Mouse (Mus musculus) small intestine, adult 2 months (tissue): Measurements from ENCODE around the gene Ndufaf3.

Experiments used
- CTCF ChIP-seq: fragments of 200-500 bp; IDR thresholded peaks from 2 replicates; pipeline ENCODE4 v1.5.1; 2012; ENCODE audit warnings: low read depth, mild to moderate bottlenecking, control low read depth, inconsistent platforms, low read length, moderate library complexity, mixed read lengths; ENCODE audit not compliant: insufficient replicate concordance, insufficient read length; ENCODE audit errors: extremely low read depth
- POLR2A ChIP-seq: fragments of 200-500 bp; IDR thresholded peaks from 2 replicates; pipeline ENCODE4 v1.6.1; 2012; ENCODE audit warnings: low read depth, mild to moderate bottlenecking, control low read depth, inconsistent platforms, low read length, moderate library complexity

DNA sequence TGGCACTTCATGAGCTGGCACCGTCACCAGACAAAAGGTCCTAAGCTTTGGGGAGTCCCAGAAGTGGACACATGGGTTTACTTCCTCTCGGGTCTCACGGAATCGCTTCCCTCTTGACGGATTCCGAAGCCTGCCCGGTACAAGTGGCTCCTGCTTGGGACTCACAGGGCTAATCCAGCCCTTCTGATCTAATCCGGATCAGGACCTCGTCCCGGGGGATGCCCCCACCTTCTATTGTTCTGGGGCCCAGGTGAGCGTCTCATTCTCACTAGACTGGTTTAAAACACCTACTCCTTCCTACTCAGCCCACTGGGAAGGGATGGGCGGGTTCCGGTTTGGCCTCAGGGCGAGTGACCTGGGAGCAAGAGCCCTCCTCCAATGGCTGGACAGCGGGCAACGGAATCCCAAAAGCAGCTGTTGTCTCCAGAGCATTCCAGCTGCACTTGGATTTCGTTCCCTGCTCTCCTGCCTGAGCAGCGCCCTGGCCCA, 741 bp upstream of the Ndufaf3 start:
- TF ChIP-seq CTCF (no peak), POLR2A (no peak)
